Mouse (Mus musculus) neural tube, embryonic 14.5 days (tissue): ENCODE measurements around the gene Pitx2. TPM values are rescaled to one million over a fixed set of nuclear protein-coding genes. Genes with fewer than 3 reads are reported as not detected.

ENCODE experiments used
- ATAC-seq: fragments of 200-750 bp; cut with Nextera tagmentation; 2 replicates; pipeline ENCODE4 v1.8.0; 2017; ENCODE audit warnings: low read depth, mild to moderate bottlenecking, moderate TSS enrichment, moderate library complexity
- H3K27ac ChIP-seq: fragments of 300-500 bp; sonication (generic); 2 replicates; pipeline ENCODE4 v1.5.1; 2014; ENCODE audit warnings: low read depth, mild to moderate bottlenecking, control low read depth, low read length, moderate library complexity, mixed read lengths
- H3K27me3 ChIP-seq: fragments of 300-500 bp; sonication (generic); 2 replicates; pipeline ENCODE4 v1.6.1; 2014; ENCODE audit warnings: low read length; ENCODE audit not compliant: control insufficient read depth, insufficient read depth
- H3K36me3 ChIP-seq: fragments of 300-500 bp; sonication (generic); 2 replicates; pipeline ENCODE4 v1.6.1; 2014; ENCODE audit warnings: low read length, mixed read lengths; ENCODE audit not compliant: control insufficient read depth, insufficient read depth
- H3K4me1 ChIP-seq: fragments of 300-500 bp; sonication (generic); 2 replicates; pipeline ENCODE4 v1.6.1; 2014; ENCODE audit warnings: low read length; ENCODE audit not compliant: control insufficient read depth, insufficient read depth
- H3K4me2 ChIP-seq: fragments of 300-500 bp; sonication (generic); 2 replicates; pipeline ENCODE4 v1.6.1; 2014; ENCODE audit warnings: mild to moderate bottlenecking, low read depth, low read length, control low read depth
- H3K4me3 ChIP-seq: fragments of 300-500 bp; sonication (generic); 2 replicates; pipeline ENCODE4 v1.5.1; 2014; ENCODE audit warnings: low read depth, low read length, control low read depth, mixed read lengths
- H3K9ac ChIP-seq: fragments of 300-500 bp; sonication (generic); replicated peaks from 2 replicates; pipeline ENCODE4 v1.6.1; 2014; ENCODE audit warnings: low read depth, mild to moderate bottlenecking, control low read depth, low read length, mixed read lengths
- H3K9me3 ChIP-seq: fragments of 300-500 bp; sonication (generic); 2 replicates; pipeline ENCODE4 v1.6.1; 2016; ENCODE audit warnings: low read length; ENCODE audit not compliant: control insufficient read depth
- WGBS: fragments of 180-500 bp; shearing (Covaris S2); extraction: QIAGEN DNeasy Blood & Tissue Kit; methylation state at CpG from one replicate; pipeline ENCODE4 v1.1.7; 2014; 5-methylcytosine and 5-hydroxymethylcytosine counted together
- polyA plus RNA-seq: library from polyadenylated mRNA; unstranded; fragments of >200 nt; fragmentation: Nextera tagmentation; extraction: Ambion mirVana; gene quantifications from 2 replicates; pipeline ENCODE4 v1.2.1, GENCODE M21; 2014

The Pitx2 gene
- polyA plus RNA-seq, 1 experiment from 2014 or later = 5.0 TPM

DNA sequence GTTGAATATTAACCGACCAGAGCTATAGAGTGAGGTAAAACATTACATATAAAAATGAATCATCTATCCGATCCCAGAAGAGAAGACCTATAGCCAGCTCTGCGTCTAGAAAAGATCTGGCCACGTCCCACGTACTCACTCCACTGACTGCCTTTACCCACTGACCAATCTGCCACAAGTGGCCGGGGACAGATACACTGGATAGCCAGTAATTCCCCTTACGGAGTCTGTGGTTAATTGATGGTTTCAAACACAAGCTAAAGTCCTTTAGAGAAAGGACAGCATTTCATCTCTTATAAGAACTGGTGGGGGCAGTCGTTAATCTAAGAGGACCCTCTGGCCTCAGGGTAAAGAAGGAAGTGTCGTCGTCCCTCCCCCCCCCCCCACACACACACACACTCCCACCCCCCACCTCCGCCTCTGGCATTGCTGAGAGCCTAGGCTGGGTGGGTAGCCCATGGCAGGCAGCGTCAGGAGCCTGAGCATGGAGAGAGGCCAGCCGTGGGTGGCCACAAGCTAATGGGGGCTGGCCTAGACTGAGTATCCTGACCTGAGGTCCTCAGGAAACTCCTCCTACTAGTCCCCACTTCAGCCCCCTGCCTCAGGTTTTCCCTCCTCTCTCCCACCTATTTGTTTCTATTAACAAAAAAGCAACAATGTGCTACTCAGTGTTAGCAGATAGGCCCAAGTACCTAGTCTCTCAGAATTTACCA is 26.1 kb downstream of the Pitx2 start:
- ATAC-seq = peak; percentile 18; the same call in 1 of the 2 replicates
- under 1% methylated on average over 12 of the region's 13 CpGs for WGBS
- no peak overlapping the region for H3K9ac ChIP-seq
- H3K9me3 ChIP-seq = no peaks in the 10 kb centered on the region
- H3K4me3 ChIP-seq = no peak overlapping the region
- H3K27me3 ChIP-seq = peaks cover 53% of the 10 kb centered on the region
- H3K4me2 ChIP-seq = no peak overlapping the region
- no peak overlapping the region for H3K27ac ChIP-seq
- no peaks in the 10 kb centered on the region for H3K36me3 ChIP-seq
- no peaks in the 10 kb centered on the region for H3K4me1 ChIP-seq

DNA sequence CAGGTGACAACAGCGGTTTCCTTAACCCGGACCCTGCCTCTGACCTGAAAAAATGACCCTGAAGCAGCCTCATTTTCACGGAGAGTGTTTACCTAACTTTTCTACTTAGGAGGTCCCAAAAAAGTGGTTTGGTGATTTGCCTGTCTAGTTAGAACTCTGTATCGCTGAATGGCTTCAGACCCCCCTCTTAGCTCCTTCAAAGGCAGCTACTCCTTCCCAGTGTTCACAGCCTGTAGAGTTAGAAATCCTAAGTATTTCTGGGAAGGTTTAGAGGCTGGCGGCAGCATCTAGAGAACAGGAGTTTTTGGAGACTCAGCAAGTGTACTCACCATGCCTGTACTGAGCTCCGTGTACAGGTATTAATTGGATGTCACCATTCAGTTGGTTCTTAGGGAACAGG is 27.0 kb downstream of the Pitx2 start:
- H3K4me2 ChIP-seq = no peak overlapping the region
- H3K9me3 ChIP-seq = no peaks in the 10 kb centered on the region
- 0% methylated on average over 6 of the region's 6 CpGs for WGBS
- no peak overlapping the region for H3K27ac ChIP-seq
- H3K27me3 ChIP-seq = peaks cover 47% of the 10 kb centered on the region
- ATAC-seq = no peak
- no peaks in the 10 kb centered on the region for H3K4me1 ChIP-seq
- H3K9ac ChIP-seq = no peak overlapping the region
- H3K36me3 ChIP-seq = no peaks in the 10 kb centered on the region
- H3K4me3 ChIP-seq = no peak overlapping the region

DNA sequence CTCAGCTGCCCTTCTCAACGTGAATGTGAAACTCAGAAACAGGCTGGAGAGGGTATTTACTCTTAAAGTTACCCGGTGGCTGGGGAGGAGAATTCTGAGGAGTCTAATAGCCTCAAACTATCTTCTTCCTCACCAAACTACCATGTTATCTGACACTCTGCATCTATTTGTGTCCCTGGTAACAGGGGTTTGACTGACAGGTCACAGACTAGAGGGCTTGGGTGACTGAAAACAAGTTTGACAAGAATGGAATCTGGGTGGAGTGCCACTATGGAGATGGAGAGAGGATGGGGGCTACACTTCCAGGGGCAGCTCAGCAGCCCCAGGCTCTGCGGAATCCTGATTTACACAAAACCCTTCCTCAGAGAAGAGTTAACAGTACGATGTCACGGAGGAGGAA is 27.7 kb downstream of the Pitx2 start:
- H3K9ac ChIP-seq = no peak overlapping the region
- H3K27me3 ChIP-seq = peaks cover 44% of the 10 kb centered on the region
- no peak overlapping the region for H3K4me2 ChIP-seq
- H3K36me3 ChIP-seq = no peaks in the 10 kb centered on the region
- no peak overlapping the region for H3K27ac ChIP-seq
- no peaks in the 10 kb centered on the region for H3K4me1 ChIP-seq
- H3K4me3 ChIP-seq = no peak overlapping the region
- 3% methylated on average over 5 of the region's 5 CpGs for WGBS
- no peak for ATAC-seq
- H3K9me3 ChIP-seq = no peaks in the 10 kb centered on the region

DNA sequence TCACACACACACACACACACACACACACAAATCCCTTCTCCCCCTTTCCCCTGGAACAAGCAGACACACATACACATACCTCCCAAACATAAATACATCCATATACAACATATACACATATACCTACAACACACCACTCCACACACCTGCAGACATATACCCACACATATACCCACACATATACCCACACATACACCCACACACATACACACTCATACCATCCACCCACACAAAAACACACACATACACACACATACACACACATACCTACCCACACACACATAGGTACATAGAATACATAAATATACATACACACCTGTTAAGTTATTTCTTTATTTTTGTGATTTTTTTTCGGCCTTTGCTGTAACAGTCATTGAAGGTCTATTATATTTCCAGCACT is 38.3 kb downstream of the Pitx2 start:
- Histone ChIP-seq H3K36me3 (no peaks in the 10 kb centered on the region), H3K4me1 (no peaks in the 10 kb centered on the region), H3K27ac (no peak overlapping the region), H3K27me3 (no peaks in the 10 kb centered on the region), H3K4me3 (no peak overlapping the region), H3K4me2 (no peak overlapping the region), H3K9me3 (no peaks in the 10 kb centered on the region), H3K9ac (no peak overlapping the region)
- ATAC-seq = no peak
- 84% methylated on average over 1 of the region's 1 CpGs for WGBS

DNA sequence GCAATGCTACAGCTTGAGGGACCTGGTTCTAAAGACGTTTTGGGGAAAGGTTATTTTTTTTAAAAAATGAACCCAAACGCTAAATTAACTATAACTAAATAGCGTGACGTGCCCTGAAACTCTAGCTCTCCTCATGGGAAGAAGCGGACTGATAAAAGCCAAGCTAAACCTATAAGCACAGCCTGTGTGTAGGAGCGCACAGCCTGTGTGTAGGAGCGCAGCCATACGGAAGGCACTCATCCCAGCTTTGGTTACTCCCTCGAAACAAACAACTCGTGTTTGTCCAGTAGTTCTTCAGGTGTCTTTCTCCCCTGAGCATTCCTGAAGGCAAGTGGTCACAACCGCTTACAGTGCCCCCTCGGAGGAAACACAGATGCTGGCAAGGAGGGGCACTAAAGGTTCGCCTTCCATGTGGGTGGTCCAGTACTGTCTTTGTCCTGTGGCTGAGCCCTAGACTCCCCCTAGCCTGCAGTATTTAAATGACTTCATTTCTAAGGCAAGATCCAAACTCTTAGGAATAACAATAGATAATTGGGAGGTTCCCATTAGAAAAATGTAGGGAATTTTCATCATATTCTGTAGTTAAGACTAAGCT is 39.1 kb downstream of the Pitx2 start:
- Histone ChIP-seq H3K36me3 (no peaks in the 10 kb centered on the region), H3K27me3 (no peaks in the 10 kb centered on the region), H3K4me2 (no peak overlapping the region), H3K9ac (no peak overlapping the region), H3K9me3 (no peaks in the 10 kb centered on the region), H3K27ac (no peak overlapping the region), H3K4me3 (no peak overlapping the region), H3K4me1 (no peaks in the 10 kb centered on the region)
- 37% methylated on average over 13 of the region's 13 CpGs for WGBS
- no peak for ATAC-seq

DNA sequence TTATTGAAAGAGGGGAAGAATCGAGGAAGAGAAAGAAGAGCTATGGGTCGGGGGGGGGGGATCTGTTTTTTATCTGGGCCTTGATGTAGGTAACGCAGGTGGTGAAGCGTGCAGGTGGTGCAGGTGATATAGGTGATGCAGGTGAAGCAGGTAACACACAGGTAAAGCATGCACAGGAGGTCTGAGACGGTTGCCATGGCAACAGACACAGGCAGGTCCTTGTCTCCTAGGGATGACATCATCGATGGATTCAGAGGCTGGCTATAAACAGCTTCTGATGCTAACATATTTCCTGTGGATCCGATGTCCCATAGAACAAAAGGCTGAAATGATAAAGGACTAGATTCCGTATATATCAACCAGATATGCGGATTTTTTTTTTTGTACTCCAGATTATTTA is 51.3 kb downstream of the Pitx2 start:
- WGBS = 84% methylated on average over 9 of the region's 9 CpGs
- Histone ChIP-seq H3K4me1 (no peaks in the 10 kb centered on the region), H3K9me3 (no peaks in the 10 kb centered on the region), H3K27ac (no peak overlapping the region), H3K36me3 (no peaks in the 10 kb centered on the region), H3K4me3 (no peak overlapping the region), H3K4me2 (no peak overlapping the region), H3K9ac (no peak overlapping the region), H3K27me3 (no peaks in the 10 kb centered on the region)
- no peak for ATAC-seq

DNA sequence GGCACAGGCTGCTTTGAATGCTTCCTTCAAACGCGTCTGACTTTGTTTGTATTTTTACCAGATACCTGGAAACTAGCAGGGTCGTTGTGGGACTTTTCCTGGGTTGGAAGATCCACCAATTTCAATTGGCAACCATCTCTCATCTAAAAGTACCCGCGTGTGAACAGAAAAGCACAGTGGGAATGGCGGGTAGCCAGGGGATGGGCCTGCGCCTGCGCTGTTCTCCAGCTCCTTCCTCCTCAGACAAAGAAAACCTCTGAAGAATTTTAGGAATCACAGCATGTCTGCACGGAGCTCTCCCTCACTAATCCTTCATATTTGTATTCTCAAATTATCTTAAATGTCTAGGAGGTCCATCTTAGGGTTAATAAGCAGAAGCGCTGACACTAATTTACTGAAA is 54.6 kb downstream of the Pitx2 start:
- Histone ChIP-seq H3K9ac (no peak overlapping the region), H3K4me3 (no peak overlapping the region), H3K36me3 (no peaks in the 10 kb centered on the region), H3K27ac (no peak overlapping the region), H3K4me1 (no peaks in the 10 kb centered on the region), H3K4me2 (no peak overlapping the region), H3K27me3 (no peaks in the 10 kb centered on the region), H3K9me3 (no peaks in the 10 kb centered on the region)
- no peak for ATAC-seq
- 58% methylated on average over 10 of the region's 10 CpGs for WGBS

DNA sequence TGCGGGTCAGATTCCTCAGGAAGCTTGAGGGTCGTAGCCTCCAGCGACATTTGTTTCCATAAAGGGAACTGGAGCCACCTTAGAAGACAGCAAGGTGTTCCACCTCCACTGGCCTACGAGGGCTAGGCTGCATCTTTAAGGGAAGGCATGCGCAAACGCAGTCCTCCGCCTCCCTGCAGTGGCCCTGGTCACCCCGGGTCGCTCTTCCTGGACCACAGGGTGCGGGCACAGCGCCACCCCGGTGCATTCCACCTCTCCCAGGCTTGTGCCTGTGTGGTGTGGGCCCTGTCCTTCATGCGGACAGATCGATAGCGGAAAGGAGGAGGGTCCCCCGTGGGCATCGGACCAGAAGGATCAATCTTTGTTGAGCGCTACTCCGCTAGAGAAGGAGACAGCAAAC is 56.6 kb downstream of the Pitx2 start:
- Histone ChIP-seq H3K27me3 (no peaks in the 10 kb centered on the region), H3K9ac (0 out of 2 replicates have a peak overlapping the region, but pooled peaks have one; percentile 32), H3K4me2 (peak overlapping the region; percentile 27), H3K4me3 (peak overlapping the region; percentile 17; the same call in 1 of the 2 replicates), H3K4me1 (no peaks in the 10 kb centered on the region), H3K9me3 (no peaks in the 10 kb centered on the region), H3K27ac (no peak overlapping the region), H3K36me3 (no peaks in the 10 kb centered on the region)
- peak; percentile 63 for ATAC-seq
- 57% methylated on average over 19 of the region's 19 CpGs for WGBS

DNA sequence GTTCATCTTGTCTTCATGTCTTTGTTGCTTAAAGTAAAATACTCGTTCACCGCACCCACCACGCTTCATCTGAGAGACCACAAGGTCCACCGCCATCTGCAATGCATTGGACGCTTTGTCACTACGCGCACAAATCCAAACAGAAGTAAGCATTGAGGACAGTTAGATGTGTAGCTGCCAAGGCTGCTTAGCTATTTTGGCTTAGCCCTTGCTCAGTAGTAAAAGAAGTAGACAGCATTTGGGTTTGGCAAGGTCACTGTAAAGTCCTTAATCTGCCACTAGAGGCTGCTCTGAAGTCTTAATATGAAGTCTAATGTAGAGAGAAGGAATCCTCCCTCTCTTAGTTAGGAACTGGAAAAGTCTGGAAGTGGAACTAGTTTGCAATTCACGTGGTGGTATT is 57.1 kb downstream of the Pitx2 start:
- 0 out of 2 replicates have a peak overlapping the region, but pooled peaks have one; percentile 32 for H3K9ac ChIP-seq
- H3K9me3 ChIP-seq = no peaks in the 10 kb centered on the region
- peak overlapping the region; percentile 27 for H3K4me2 ChIP-seq
- H3K36me3 ChIP-seq = no peaks in the 10 kb centered on the region
- 73% methylated on average over 8 of the region's 8 CpGs for WGBS
- no peaks in the 10 kb centered on the region for H3K27me3 ChIP-seq
- 0 out of 2 replicates have a peak, but pooled peaks have one; percentile 24 for ATAC-seq
- H3K27ac ChIP-seq = no peak overlapping the region
- no peaks in the 10 kb centered on the region for H3K4me1 ChIP-seq
- H3K4me3 ChIP-seq = no peak overlapping the region
